Mouse (Mus musculus): Measurements from ENCODE around the gene Tpst1.
A peak's percentile ranks its signal among the peaks of the same experiment; 100 is the strongest.
"Not testable (repeated sequence)": the region's sequence is repeated elsewhere in the genome, so short reads cannot be mapped to it uniquely, and the experiment has no call there.

Gene Tpst1

DNA sequence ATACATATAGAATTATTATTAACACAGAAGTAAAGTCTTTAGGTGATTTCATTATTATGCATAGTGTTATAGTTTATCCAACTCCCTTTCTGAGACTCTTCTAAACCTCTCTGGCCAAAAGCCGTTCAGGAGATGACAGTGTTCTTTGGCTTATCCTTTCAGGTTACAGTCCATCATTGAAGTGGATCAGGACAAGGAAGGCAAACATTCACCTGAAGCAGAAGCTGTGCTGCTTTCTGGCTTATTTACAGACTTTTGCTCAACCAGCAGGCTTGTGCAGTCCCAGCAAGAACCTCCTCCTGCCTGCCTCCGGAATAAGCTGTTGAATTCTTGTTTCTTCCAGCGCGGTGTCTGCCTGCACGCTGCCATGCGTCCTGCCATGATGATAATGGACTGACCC, at the start of gene Tpst1:
Gene Tpst1, plus strand, starts transcription at position 301 of the 400 bp plus-strand sequence.
- no peak for DNase-seq (ENCODE audit: low spot score in 2 of 2)

DNA sequence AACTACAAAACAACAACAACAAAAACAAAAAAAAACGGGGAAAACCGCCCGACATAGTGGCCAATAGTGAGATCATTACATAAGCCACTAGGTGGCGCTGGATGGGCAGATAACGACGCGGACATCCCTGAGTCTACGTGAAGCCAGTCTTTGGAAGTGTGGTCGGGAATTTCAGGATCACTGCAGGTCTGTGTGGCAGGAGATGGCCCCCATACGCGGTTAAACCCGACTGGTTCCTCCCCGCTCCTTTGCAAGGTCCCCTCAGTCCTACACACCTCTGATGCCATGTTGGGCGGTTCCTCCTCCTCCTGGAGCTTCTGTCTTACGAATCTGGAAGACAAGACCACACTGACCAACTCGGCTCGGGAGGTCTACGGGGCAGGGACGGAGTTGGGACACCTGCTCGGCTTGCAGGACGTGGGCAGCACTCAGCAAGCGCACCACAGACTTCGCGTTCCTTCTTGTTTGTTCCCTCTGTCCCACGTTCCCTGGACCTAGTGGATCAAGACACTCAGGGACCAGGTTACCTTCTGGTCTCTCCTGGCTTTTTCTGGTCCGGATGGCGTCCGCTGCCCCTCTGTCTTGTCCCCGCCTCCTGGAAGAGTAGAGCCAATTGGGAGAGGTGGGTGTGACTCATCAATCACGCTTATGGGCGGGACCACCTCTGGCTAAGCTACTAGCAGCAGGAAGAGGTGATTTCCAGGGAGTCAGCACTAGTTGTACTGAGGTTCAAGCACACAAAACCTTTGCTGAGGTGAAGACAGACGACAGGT, 49.2 kb upstream of the Tpst1 start:
- peak; percentile 57 to 63 for DNase-seq (ENCODE audit: low spot score in 2 of 2)

GRCm38 (mm10) chr5:130027134-130027533, 46.0 kb upstream of the Tpst1 start:
- no peak for DNase-seq (ENCODE audit: low spot score in 2 of 2)

DNA sequence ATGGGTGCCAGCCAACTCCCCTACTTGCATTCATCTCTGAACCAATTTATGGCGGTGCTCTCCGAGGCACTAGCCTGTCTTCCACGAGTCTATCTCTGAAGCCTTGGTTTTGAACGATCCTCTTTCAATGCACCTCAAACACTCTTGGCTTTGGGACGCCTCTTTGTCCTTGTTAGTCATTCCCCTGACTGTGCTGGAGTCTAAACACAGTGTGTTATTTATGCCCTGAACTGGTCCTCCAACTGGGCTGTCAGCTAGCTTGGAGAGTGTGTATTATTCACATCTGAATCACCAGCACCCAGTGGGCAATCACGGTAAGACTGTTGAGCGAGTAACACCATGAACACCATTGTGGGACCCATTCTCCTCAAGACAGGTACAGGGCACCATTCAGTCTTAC, 45.4 kb upstream of the Tpst1 start:
- DNase-seq (ENCODE audit: low spot score in 2 of 2) = no peak

DNA sequence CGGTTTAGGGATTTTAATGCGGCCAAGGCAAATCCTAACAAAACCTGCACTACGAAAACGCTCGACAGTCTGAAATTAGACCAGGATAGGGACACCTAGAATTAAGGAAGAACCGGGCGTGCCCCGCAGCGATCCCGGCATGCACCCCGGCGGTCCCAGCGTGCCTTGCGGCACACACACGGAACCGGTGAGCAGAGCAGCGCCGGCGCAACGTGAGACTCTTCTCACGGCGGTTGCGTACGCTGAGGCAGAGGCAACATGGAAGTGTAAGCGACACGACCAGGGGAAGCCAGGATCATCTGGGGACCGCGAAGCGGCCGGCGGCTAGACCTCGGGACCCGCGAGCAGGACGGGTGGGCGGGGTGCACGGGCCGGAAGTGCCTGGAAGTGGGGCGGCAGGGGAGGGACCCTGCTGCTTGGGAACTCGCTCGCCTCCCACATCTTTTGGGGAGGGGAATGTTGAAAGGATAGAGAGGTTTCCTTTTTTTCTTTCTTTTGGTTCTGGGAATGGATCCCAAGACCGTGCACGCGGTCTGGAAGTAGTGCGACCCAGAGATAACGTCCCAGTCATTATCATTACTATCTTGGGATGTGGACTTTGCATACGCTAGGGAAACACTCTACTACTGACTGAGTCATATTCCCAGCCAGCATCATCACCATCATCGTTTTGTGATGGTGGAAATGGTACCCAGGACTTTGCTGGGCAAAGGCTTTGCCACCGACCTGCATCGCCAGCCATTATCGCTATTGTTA, 43.8 kb upstream of the Tpst1 start, which contains the start of the genes Asl and Crcp:
Gene Asl, minus strand, starts transcription at position 106 of the 756 bp plus-strand sequence.
Gene Crcp, plus strand, starts transcription at position 149 of the 756 bp plus-strand sequence.
- peak; percentile 86 to 87 for DNase-seq (ENCODE audit: low spot score in 2 of 2)

- no peak for DNase-seq (ENCODE audit: low spot score in 2 of 2)
Measured at GRCm38 (mm10) chr5:130031410-130032390, 41.4 kb upstream of the Tpst1 start.

- no peak for DNase-seq (ENCODE audit: low spot score in 2 of 2)
Measured at GRCm38 (mm10) chr5:130033869-130034268, 39.3 kb upstream of the Tpst1 start.

DNA sequence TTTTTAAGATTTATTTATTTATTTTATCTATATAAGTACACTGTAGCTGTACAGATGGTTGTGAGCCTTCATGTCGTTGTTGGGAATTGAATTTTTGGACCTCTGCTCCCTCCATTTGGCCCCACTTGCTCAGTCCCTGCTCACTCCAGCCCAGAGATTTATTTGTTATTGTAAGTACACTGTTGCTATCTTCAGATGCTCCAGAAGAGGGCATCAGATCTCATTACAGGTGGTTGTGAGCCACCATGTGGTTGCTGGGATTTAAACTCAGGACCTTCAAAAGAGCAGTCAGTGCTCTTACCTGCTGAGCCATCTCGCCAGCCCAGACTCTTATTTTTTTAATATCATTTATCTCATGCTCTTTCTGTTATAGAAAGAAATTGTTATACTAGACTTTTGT, 36.8 kb upstream of the Tpst1 start:
- DNase-seq (ENCODE audit: low spot score in 2 of 2) = not testable (repeated sequence)

DNA sequence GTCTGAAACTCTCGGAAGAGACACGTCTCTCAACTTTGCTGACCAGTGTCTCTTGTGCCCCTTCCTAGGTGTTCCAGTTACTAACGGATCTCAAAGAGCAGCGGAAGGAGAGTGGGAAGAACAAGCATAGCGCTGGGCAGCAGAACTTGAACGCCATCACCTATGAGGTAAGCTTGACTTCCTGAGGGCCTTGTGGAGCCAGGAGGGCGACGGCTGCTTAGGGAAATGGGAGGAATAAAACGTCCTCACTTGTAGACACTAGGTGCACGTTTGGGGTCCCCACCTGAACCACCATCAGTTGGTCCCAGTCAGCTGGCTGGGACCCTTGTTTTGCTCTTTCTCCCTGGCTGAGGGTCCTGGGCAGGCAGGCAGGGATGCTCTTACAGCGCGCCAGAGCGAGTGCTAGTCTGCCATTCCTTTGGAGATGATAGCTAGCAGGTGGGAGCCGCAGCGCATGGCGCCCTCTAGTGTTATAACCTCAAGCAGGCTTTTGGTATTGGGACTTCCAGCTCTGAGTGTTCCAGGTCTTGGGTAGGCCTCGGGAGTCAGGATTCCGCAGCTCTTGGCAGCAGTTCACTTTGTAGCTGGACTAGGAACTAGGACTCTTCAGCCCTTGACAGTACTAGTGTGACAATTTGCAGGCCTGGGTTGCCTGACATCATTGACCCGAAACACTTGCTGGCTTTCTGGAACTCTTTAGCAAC, 35.2 kb upstream of the Tpst1 start:
- DNase-seq (ENCODE audit: low spot score in 2 of 2) = peak; percentile 19 to 31

GRCm38 (mm10) chr5:130040797-130041196, 32.3 kb upstream of the Tpst1 start:
- no peak for DNase-seq (ENCODE audit: low spot score in 2 of 2)

DNA sequence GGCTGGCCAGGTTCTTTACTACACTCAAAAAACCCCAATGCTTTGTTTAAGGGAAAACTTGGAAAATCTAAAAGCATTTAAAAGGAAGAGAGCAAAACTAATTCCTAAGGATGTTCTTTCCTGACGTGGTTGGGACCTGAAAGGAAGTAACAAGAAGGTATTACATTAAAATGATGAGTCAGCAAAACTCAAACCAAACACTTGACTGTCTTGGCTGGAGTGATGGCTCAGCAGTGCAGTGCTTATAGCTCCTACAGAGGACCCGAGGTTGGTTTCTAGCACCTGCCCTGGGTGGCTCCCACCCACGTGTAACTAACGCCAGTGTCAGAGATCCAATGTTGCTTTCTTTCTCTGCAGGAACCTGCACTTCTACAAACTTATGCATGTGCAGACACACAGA, 31.9 kb upstream of the Tpst1 start:
- no peak for DNase-seq (ENCODE audit: low spot score in 2 of 2)

GRCm38 (mm10) chr5:130043741-130044140, 29.4 kb upstream of the Tpst1 start:
- no peak for DNase-seq (ENCODE audit: low spot score in 2 of 2)

DNA sequence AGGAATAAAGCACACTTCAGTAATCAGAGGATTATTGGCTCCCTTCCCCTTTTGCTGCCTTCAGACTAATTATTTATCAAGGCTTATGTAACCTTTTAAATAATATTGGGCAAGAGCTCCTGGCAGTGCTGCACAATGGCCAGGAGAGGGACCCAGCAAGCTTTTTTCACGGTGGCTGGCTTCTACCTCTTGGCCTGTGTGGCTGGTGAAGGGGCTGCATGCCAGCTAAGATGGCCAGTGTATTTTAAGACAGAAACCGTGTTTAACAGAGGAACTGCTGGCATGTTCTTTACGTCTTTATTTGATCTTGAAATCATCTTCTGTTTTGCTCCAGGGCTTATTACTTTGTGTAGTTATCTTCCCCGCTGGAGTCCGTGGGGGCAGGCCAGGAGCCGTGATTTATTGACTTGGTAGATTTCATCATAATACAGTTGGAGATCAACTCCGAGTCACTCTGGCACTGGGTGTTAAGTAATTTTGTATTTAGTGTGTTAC, 28.9 kb upstream of the Tpst1 start:
- DNase-seq (ENCODE audit: low spot score in 2 of 2) = peak; percentile 16 to 30

- no peak for DNase-seq (ENCODE audit: low spot score in 2 of 2)
Measured at GRCm38 (mm10) chr5:130046100-130046499, 27.0 kb upstream of the Tpst1 start.

GRCm38 (mm10) chr5:130046589-130046988, 26.5 kb upstream of the Tpst1 start:
- no peak for DNase-seq (ENCODE audit: low spot score in 2 of 2)

- DNase-seq (ENCODE audit: low spot score in 2 of 2) = no peak
Measured at GRCm38 (mm10) chr5:130047013-130047412, 26.1 kb upstream of the Tpst1 start.

DNA sequence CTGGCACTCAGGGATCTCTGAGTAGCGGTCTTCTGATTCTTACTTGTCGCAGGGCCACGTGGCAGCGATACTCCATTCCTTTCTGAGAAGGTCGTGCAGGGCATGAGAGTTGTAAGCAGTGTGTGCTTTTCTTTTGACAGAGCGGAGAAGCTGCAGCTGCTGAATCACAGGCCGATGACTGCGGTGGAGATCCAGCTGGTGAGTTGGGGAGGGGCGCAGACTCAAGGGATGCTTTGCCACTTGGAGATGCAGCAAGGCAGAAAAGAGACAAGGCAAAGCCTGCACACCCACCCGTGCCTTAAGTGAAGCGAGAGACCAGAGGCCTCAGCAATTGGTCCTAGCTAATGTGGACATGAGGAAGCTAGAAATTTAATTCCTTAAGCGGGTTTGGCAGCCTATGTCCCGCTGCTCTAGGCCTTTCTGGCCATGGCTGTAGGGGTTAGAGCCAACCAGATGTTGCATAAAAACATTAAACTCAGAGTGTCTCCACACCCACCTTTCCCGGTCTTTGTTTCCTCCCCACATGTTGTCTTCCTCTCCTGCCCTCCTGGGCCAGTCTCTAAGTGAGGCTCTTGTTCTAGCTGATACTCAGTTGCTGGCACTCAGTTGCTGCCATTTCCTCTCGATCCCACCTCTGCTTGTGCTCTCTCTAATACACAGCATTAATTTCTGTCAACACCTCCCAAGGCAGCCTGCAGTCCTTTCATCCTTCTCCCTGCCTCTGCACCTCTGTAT, 24.2 kb upstream of the Tpst1 start:
- DNase-seq (ENCODE audit: low spot score in 2 of 2) = no peak

GRCm38 (mm10) chr5:130050416-130050815, 22.7 kb upstream of the Tpst1 start:
- DNase-seq (ENCODE audit: low spot score in 2 of 2) = no peak

GRCm38 (mm10) chr5:130051073-130051860, 21.9 kb upstream of the Tpst1 start:
- DNase-seq (ENCODE audit: low spot score in 2 of 2) = no peak

Measured in right cerebral cortex, postnatal 36 days (tissue).